Mouse (Mus musculus) MEL-GATA-1-ER (cell line): ENCODE measurements around the gene 1700012B07Rik.
A peak's percentile ranks its signal among the peaks of the same experiment; 100 is the strongest.

Source experiments
- DNase-seq: peaks from one replicate; pipeline ENCODE4 v3.0.0-alpha.2; 2012; ENCODE audit warnings: low read depth; ENCODE audit errors: extremely low read depth

Gene 1700012B07Rik

DNA sequence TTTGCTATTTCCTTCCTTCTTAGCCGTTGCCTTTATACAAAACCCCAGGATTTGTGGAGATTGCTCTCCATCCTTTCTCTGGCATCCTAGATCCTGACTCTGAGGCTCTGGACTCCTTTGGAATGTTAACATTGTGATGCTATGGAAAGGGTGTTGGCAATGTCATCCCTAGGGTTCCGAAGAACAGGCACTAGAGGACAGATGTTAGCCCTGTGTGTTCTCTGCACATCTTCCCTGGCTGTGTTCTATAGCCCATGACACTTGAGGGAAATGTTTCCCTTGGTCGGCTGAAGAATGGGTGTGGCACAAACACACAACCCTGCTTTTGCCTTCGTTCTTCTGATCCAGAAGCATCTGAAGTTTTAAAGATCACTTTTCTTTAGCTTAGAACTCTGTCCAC is at the start of gene 1700012B07Rik:
1700012B07Rik (minus strand) TSS at position 101 of the 400 bp plus-strand sequence.
- DNase-seq, result no peak

DNA sequence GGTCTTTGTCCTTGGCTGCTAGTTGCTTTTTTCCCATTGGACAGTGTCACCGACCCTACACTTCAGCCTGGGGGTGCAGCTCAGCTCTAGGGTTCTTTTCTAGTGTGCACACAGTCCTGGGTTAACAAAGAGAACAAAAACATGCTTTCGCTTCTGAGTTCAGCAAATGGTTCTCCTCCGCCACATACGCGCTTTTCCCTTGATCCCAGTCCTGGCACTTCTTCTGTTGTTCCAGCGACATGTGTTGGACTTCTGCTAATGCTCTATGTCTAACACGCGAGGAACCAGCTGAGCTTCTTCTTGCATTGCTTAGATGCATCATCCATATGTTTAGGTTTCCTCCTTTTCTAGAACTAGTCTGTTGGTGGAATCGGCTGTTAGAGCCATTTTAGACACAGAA is 48.9 kb upstream of the 1700012B07Rik start:
- no peak for DNase-seq

DNA sequence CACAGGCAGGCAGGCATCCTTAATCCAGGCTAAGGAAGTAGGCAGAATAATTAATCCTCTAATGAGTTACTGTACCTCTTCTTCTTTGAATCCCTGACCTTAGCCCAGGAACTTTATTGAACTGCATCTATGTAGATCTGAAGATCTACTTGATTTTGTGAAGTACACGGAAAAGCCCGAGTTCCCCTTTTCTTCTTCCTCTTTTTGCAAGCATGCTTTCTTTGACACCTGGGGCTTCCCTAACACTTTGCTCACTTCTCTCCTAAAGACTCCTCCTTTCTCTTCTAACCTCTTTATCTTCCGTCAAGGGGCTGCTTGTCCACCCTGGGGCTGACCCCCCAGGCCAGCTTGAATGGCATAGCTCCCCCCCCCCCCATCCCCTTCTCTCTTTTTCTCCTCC is 48.0 kb upstream of the 1700012B07Rik start:
- peak; percentile 86 for DNase-seq

DNA sequence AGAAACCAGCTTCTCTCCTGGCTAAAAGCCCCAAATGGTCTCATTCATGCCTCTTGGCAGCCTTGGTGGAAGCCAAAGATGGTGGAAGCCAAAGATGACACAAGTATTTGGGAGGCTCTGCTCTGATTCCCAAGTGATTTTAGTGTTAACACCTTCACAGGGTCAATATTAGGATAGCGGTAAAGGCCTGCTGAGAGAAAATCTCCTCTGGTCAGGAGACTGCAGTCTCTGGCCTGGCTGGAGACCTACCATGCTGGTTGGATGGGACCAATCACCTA is 47.6 kb upstream of the 1700012B07Rik start:
- peak; percentile 23 for DNase-seq

DNA sequence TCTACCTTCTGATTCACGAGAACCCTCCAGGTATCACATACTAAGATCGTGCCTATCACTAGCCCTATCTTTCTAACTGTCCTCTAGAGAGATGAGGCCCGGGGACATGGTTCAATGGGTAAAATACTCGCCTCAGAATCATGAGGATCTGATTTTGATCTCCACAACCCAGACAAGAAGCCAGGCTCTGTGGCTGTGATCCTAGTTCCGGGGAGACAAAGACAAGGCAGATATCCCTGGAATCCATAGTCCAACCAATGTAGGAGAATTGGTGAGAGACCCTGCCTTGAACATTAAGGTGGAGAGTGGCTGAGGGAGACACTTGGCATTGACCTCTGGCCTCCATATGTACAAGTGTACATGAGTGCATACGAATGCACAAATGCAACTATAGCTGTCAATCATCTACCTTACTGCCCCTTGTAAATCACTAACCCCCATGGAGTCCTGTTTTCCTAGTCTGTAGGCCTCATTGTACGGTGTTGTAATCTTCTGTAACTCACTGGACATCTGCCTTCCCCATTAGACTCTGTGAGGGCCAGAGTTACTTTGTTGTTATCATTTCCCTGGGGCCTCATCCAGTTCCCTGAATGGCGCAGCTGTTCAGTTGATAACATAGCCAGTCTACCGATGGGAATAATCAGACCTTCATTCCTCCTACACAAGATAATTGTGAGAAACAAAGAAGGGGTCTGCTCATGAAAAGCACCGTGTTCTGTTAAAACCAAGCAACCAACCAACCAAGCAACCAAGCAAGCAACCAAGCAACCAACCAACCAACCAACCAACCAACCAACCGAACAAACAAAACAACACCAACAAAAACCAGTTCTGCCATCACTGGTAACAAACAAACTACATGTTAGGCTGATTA is 47.0 kb upstream of the 1700012B07Rik start:
- DNase-seq, result peak; percentile 27

DNA sequence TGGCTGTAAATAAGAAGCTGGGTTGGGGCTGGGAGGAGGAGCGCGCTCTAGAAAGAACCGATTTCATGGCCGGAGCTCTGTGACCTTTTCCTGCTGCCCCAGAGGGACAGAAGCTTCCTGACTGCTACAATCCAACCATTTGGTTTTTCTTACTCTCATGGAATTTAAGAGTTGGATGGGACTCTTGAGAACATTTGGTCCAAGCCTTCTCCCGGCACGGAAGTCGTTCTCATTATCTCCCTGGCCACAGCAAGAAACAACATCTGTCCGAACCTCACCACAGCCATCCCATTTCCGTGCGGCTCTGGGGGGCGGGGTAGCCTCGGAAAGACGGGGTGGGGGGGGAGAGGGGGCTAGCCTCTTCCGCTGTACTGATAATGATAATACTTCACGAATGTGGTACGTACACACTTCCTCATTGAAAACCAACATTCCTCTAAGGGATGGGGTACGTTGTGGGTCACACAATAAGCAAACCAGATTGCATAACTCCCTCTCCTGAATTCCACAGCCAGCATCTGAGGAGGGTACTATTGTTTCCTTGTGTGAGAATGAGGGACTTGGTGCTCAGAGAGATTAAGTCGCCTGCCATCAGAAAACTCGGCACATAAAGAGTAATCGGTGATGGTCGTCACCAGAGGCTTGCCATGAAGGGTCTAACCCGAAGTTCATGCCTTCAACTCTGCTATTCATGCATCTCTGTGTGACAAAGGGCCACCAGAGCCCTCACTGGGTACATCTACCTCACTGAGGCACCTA is 46.2 kb upstream of the 1700012B07Rik start:
- peak; percentile 35 for DNase-seq

DNA sequence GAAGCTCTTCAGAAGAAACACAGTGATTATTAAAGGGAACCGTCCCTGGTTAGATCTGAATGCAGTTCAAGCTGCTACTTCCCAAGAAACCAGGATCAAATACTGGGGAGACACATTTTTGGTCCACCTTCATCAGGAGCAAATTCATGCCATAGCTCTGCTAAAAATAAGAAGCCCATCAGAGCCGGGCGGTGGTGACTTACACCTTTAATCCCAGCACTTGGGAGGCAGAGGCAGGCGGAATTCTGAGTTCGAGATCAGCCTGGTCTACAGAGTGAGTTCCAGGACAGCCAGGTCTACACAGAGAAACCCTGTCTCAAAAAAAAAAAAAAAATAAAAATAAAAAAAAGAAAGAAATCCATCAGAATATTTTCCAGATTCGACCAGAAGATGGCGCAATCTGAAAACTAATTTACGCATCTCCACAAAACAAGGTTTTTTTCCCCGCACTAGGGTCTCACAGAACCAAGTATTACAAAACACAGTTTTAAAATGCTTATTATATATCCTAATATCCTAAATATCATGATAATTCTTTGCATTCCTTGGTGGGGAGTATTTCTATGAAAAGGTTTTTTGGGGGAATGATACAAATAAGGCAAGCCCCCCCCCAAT is 45.4 kb upstream of the 1700012B07Rik start:
- peak; percentile 43 for DNase-seq

DNA sequence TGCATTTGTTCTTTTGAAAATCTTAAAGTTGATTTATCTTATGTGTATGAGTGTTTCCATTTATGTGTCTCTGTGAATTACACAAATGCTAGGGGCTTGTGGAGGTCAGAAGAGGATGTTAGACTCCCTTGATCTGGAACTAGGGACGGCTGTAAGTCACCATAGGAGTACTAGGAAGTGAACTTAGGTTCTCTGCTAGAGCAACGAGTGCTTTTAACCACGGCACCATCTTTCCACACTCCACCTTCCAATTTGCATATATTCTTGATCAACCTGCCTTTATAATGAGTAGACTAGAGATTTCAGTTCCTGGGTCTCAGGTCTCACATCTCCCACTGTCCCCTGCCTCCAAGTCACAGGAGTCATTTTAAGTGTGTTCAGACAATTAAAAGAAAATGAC is 44.8 kb upstream of the 1700012B07Rik start:
- DNase-seq, result no peak

DNA sequence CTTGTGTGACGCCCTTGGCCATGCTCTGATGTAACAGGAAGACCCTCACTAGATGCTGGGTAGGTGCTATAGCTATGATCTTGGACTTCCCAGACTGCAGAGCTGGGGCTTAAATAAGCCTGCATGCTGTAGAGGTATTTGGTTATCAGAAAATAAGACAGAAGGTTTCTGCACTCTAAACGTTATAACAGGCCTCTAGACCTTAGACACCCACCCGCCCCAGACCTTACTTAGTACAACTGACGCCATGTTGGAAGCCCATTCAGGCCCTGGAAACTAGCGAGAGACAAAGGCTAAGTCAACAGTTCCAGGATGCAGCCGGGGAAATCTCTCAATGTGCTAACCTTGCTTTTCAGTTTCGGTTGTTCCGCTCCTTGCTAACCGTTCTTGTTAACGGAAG is 44.2 kb upstream of the 1700012B07Rik start:
- DNase-seq, result no peak

DNA sequence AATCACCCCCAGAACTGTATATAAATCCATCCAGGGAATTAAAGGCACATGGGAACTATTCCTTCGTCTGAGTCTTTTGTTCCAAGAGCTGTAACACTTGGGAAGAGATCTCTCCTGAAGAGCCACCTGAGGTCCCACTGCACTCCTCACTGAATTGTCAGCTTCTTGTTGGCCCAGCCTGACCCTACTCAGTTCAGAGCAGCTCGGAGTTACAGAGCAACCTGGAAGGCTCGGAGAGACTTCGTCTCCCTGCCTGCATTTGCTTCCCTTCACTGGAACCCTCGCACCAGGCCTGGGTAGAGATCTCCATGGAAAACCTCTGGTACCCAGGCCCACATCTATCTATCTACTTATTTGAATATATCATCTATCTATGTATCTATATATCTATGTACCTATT is 40.0 kb upstream of the 1700012B07Rik start:
- no peak for DNase-seq

DNA sequence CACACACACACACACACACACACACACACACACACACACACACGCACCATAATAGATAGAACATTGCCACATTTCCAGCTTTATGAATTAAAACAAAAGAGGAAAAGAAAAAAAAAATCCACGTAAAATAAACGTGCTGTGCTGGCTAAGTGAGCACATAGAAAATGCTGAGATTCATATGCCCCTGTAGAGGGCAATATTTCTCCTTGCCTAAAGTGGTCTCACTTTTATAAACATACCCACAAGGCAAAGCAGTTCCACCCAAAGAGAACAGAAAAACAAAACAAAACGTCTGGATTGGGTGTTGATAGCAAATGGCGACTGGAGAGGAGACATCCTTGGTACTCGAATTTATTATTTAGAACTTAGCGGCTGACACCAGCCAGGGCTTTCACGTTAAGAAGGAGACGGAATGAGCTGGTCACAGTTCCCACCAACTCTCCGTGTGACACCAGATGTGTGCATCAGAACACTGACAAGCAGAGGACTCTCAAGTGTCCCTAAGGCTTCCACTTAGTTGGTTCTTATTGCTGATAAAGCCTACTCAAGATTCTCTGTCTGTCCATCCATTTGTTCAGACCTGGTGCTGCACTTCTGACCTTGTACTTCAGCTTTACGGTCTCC is 38.8 kb upstream of the 1700012B07Rik start:
- DNase-seq, result no peak

DNA sequence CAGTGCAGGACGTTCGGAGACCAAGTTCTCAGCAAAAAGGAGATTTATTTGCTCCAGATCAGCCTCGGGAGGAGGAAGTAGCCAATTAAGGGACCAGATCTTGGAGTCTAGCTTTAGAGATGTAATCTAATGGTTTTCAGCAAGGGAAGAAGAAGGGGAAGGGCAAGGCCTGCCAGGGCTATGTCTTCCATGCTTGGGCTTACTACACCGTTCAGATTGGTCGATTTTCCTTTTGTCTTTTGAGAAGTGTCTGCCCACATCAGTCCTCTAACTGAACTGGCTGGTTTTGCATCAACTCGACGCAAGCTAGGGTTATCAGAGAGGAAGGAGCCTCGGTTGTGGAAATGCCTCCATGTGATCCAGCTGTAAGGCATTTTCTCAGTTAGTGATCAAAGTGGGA is 37.7 kb upstream of the 1700012B07Rik start:
- DNase-seq, result no peak

DNA sequence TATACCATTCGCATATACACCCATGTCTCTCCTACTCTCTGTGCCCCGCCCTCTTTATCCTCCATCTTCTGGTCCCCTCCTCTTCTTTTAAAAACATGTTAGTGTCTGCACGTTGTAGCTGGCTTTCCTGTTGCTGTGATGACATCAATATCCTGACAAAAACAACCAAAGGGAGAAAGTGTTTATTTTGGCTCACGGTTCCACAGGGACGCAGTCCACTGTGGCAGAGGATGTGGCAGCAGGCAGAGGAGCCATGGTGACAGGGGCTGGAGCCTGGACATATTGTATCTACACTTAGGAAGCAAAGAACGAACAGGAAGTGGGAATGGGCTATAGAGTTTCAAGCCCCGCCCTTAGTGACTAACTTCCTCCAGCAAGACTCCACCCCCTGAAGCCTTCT is 36.1 kb upstream of the 1700012B07Rik start:
- no peak for DNase-seq

DNA sequence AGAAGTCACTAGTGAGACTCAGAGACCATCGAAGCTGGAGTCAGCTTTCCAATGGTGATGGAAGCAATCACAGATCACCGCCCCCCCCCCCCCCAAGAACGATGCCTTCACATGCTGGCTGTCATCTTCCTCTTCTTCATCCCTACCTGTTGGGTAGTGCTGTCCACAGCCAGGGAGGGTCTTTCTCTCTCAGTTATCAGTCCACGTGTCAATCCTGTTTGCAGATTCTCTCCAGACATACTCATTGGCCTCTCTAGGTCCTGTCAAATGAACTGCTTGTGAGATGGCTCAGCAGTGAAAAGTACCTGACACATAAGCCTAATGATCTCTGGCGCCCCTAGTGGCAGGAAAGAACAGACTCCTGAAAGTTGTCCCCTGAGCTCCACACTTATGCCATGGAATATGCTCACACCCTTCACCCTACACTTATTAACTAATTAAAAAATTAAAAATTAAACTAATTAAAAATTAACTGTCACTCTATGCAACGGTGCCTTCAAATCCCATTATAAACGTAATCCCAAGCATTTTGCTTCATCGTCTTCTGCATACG is 35.4 kb upstream of the 1700012B07Rik start:
- peak; percentile 27 for DNase-seq

DNA sequence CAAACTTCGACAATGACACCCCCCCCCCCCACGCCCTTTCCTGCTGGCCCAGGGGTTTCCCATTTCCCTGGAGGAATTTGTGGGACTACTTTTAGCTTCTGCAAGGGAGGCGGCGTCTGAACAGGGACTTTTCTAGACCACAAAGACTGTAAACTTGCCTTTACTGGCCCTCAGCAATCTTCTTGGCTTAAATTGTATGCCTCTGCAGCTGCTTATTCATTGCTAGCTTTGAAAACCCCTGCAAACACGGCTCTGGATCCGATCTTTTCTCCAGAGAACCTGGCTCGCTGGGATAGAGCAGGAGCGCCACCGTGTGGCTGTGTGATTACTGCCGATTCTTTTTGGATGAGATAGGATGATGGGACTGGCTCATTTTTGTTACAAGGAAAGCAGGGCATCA is 32.7 kb upstream of the 1700012B07Rik start:
- peak; percentile 72 for DNase-seq

DNA sequence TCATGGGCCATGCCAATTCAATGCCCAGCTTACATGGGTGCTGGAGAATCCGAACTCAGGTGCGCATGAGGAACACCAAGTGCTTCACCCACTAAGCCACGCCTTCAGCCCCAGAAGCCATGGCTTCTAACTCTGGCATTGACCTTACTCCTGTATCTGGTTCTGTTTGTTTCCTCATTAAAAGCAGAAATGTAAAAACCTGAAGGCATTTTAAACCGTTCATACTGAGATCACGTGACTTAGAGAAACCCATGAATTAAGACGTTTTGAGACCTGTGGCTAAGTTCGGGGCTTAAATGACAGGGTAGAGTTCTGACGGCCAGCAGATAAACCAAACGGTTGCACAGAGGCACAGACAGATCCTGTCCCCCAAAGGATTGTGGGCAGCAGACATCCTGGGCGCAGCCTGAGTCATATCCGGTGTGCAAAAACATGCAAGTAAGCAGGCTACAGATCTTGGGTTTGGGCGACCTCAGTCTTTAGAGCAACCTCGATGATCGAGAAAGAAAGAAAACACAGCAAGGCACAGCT is 32.2 kb upstream of the 1700012B07Rik start:
- peak; percentile 89 for DNase-seq

DNA sequence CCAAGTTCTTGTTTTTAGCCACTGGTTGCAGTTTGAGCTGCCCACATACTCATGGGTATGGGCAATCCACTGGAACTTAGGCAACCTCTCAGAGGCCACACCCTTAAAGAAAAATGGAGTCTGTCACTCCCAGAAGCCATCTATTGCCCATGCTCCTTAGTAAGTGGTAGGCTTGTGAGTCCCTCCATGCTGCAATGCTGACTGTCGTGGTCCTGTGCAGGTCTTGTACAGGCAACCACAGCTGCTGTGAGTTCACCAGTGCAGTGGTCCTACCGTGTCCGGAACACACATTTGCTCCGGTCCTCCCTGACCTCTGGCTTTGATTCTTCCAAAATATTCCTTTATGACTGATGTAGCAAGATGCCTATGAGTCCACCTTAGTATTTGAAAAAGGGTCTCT is 31.6 kb upstream of the 1700012B07Rik start:
- DNase-seq, result peak; percentile 11

DNA sequence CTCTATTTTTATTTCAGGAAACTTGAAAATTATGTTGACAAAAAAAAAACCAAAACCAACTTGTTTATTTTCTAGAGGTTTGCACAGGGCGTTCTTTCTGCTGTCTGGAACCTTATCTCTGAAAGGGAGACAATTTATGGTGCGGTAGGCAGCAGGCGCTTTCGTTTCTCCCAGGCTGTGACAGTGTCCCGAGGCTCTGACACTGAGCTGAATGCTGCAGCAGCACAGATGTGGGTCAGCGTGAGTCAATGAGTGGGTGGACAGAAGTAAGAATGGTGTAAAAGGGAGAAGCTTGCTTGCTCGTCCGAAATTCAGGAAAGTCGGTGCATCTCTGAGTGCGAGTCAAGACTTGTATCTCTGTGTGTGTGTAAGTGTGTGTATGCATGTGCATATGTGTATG is 29.2 kb upstream of the 1700012B07Rik start:
- no peak for DNase-seq

DNA sequence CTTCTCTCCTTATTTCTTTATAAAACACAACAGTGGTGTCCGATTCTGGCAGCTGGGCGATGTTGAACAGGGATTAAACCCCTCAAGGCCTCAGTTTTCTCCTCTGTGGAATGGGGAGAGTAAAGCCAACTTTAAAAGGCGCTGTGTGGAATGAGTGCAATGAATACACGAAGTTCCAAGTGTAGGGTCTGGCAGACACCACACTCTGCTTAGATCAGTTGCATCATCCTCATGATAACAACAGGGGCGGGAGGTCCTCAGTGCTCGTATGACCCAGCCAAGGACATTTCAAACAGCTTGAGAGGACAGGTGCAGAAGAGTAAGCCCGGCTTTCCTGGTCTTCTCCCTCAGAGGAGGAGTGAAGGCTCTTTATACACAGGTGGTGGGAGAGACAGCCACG is 26.2 kb upstream of the 1700012B07Rik start:
- no peak for DNase-seq

DNA sequence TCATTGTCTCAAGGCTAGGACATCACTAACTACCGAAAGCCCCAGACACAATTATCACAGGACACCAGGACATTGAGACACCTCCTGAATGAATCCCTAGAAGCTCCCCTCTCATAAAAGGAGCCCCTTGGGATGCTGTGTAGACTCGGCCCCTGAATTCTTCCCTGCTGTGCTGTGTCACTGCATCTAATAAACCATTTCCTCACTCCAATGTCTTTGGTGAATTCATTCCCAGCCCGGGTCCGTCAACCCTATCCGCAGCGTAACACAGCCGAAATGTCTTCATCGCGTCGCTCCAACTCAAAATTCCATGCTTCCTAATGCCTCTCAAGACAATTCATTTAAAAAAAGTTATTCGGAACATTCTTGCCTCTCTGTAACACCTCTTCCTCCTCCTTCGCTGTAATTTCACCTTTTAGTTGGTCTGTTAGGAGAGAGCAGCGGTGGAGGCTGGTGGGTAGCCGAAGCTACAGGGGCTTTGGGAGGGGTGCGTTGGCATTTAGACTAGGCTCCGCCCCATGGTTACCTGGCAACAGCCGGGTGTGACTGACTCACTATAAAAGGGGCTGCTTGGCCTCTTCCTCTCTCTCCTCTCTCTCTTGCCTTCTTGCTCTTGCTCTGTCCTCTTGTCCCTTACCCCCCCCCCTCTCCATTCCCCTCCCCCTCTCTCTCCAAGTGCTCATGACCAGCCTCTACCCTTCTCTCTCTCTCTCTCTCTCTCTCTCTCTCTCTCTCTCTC is 25.6 kb upstream of the 1700012B07Rik start:
- no peak for DNase-seq

DNA sequence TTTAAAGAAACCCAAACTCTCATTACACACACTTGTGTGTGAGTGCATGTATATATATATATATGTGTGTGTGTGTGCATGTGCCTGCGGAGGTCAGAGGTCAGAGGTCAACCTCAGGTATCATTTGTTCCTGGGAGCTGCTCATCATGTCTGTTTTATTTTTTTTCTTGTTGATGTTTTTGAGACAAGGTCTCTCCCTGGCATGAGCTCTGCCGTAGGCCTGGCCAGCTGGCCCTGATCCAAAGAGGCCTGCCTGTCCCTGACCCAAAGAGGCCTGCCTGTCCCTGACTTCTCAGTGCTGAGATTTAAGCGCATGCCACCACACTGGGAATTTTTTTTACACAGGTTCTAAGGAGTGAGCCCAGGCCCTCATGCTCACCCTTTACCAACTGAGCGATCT is 24.1 kb upstream of the 1700012B07Rik start:
- no peak for DNase-seq
